Mouse (Mus musculus) liver, embryonic 13.5 days (tissue): ENCODE results near the gene Ss18l2. TPM values are rescaled to one million over a fixed set of nuclear protein-coding genes. Genes with fewer than 3 reads are reported as not detected.
A peak's percentile ranks its signal among the peaks of the same experiment; 100 is the strongest.

ENCODE experiments used
- ATAC-seq: fragments of 200-750 bp; cut with Nextera tagmentation; 2 replicates; pipeline ENCODE4 v1.8.0; 2017; ENCODE audit warnings: low read depth, mild to moderate bottlenecking, moderate number of reproducible peaks, moderate library complexity
- DNase-seq: peaks from one replicate; pipeline ENCODE4 v3.0.0; 2022
- H3K27ac ChIP-seq: fragments of 300-500 bp; sonication (generic); 2 replicates; pipeline ENCODE4 v1.5.1; 2015; ENCODE audit warnings: moderate library complexity, mild to moderate bottlenecking, inconsistent platforms
- H3K27me3 ChIP-seq: fragments of 300-500 bp; sonication (generic); 2 replicates; pipeline ENCODE4 v1.6.1; 2015; ENCODE audit warnings: mild to moderate bottlenecking, inconsistent platforms
- H3K36me3 ChIP-seq: fragments of 300-500 bp; sonication (generic); 2 replicates; pipeline ENCODE4 v1.6.1; 2015; ENCODE audit warnings: mild to moderate bottlenecking, inconsistent platforms
- H3K4me1 ChIP-seq: fragments of 300-500 bp; sonication (generic); replicated peaks from 2 replicates; pipeline ENCODE4 v1.6.1; 2015; ENCODE audit warnings: inconsistent platforms
- H3K4me2 ChIP-seq: fragments of 300-500 bp; sonication (generic); 2 replicates; pipeline ENCODE4 v1.6.1; 2015; ENCODE audit warnings: inconsistent platforms, mild to moderate bottlenecking, moderate library complexity
- H3K4me3 ChIP-seq: fragments of 300-500 bp; sonication (generic); replicated peaks from 2 replicates; pipeline ENCODE4 v1.5.1; 2015; ENCODE audit warnings: mild to moderate bottlenecking, inconsistent platforms
- H3K9ac ChIP-seq: fragments of 300-500 bp; sonication (generic); 2 replicates; pipeline ENCODE4 v1.6.1; 2015; ENCODE audit warnings: mild to moderate bottlenecking, inconsistent platforms
- H3K9me3 ChIP-seq: fragments of 300-500 bp; sonication (generic); replicated peaks from 2 replicates; pipeline ENCODE4 v1.6.1; 2016; ENCODE audit warnings: inconsistent platforms
- WGBS: fragments of 180-500 bp; shearing (Covaris S2); methylation state at CpG from one replicate; pipeline ENCODE4 v1.1.7; 2015; ENCODE audit not compliant: insufficient replicate concordance; 5-methylcytosine and 5-hydroxymethylcytosine counted together
- polyA plus RNA-seq: library from polyadenylated mRNA; unstranded; fragments of >200 nt; fragmentation: Nextera tagmentation; extraction: Ambion mirVana; gene quantifications from 2 replicates; pipeline ENCODE4 v1.2.1, GENCODE M21; 2015

Ss18l2 gene
- 78.9 and 81.9 TPM in 2 replicates for polyA plus RNA-seq

- H3K4me1 ChIP-seq, result peaks cover 60% of the 10 kb centered on the region
- 5% methylated on average over 37 of the region's 37 CpGs for WGBS
Measured at GRCm38 (mm10) chr9:121709898-121710583, at the start of gene Ss18l2. Gene Ss18l2 (plus strand): TSS chr9:121710329.

GRCm38 (mm10) chr9:121663467-121663866 is 46.7 kb upstream of the Ss18l2 start:
- DNase-seq (no peak), ATAC-seq (no peak)
- Histone ChIP-seq H3K36me3 (no peaks in the 10 kb centered on the region), H3K9ac (no peak overlapping the region), H3K27ac (no peak overlapping the region), H3K4me1 (no peaks in the 10 kb centered on the region), H3K9me3 (no peaks in the 10 kb centered on the region), H3K4me2 (no peak overlapping the region), H3K27me3 (peaks cover 33% of the 10 kb centered on the region), H3K4me3 (no peak overlapping the region)
- 54% methylated on average over 6 of the region's 6 CpGs for WGBS

More at GRCm38 (mm10) chr9:121709898-121710583, at the start of gene Ss18l2:
- Histone ChIP-seq H3K4me2 (peak within 1 kb of the TSS; percentile 88), H3K27ac (peak within 1 kb of the TSS; percentile 92), H3K4me3 (peak within 1 kb of the TSS; percentile 82), H3K27me3 (no peaks in the 10 kb centered on the region), H3K9ac (peak within 1 kb of the TSS; percentile 89), H3K9me3 (no peaks in the 10 kb centered on the region), H3K36me3 (peaks cover 19% of the 10 kb centered on the region)
- DNase-seq (peak; percentile 98), ATAC-seq (peak; percentile 91)

- 66% methylated on average over 5 of the region's 5 CpGs for WGBS
Measured at GRCm38 (mm10) chr9:121664104-121664503, 46.0 kb upstream of the Ss18l2 start.

GRCm38 (mm10) chr9:121666957-121667630 is 43.0 kb upstream of the Ss18l2 start:
- no peak overlapping the region for H3K27ac ChIP-seq
- no peak overlapping the region for H3K4me2 ChIP-seq
- H3K4me3 ChIP-seq, result no peak overlapping the region
- no peak for DNase-seq
- no peaks in the 10 kb centered on the region for H3K36me3 ChIP-seq
- ATAC-seq, result no peak
- no peaks in the 10 kb centered on the region for H3K9me3 ChIP-seq
- H3K27me3 ChIP-seq, result peaks cover 55% of the 10 kb centered on the region
- H3K4me1 ChIP-seq, result peaks cover 21% of the 10 kb centered on the region
- WGBS, result 69% methylated on average over 16 of the region's 16 CpGs
- no peak overlapping the region for H3K9ac ChIP-seq

More at GRCm38 (mm10) chr9:121664104-121664503, 46.0 kb upstream of the Ss18l2 start:
- H3K36me3 ChIP-seq, result no peaks in the 10 kb centered on the region
- DNase-seq (no peak), ATAC-seq (no peak)
- no peaks in the 10 kb centered on the region for H3K4me1 ChIP-seq
- peaks cover 39% of the 10 kb centered on the region for H3K27me3 ChIP-seq
- no peak overlapping the region for H3K27ac ChIP-seq
- H3K9ac ChIP-seq, result no peak overlapping the region
- no peaks in the 10 kb centered on the region for H3K9me3 ChIP-seq
- no peak overlapping the region for H3K4me3 ChIP-seq
- H3K4me2 ChIP-seq, result no peak overlapping the region

GRCm38 (mm10) chr9:121667822-121668221 is 42.3 kb upstream of the Ss18l2 start:
- no peak overlapping the region for H3K27ac ChIP-seq
- H3K4me1 ChIP-seq, result peaks cover 25% of the 10 kb centered on the region
- WGBS, result 58% methylated on average over 11 of the region's 11 CpGs
- ATAC-seq (no peak), DNase-seq (no peak)
- no peak overlapping the region for H3K9ac ChIP-seq
- no peak overlapping the region for H3K4me2 ChIP-seq
- H3K36me3 ChIP-seq, result no peaks in the 10 kb centered on the region
- no peak overlapping the region for H3K4me3 ChIP-seq
- peaks cover 55% of the 10 kb centered on the region for H3K27me3 ChIP-seq
- H3K9me3 ChIP-seq, result no peaks in the 10 kb centered on the region

- Histone ChIP-seq H3K4me2 (peak overlapping the region; percentile 50), H3K4me3 (peak overlapping the region; percentile 21), H3K27me3 (peaks cover 55% of the 10 kb centered on the region), H3K27ac (no peak overlapping the region), H3K36me3 (no peaks in the 10 kb centered on the region), H3K9ac (no peak overlapping the region), H3K4me1 (peaks cover 25% of the 10 kb centered on the region), H3K9me3 (no peaks in the 10 kb centered on the region)
- DNase-seq (no peak), ATAC-seq (no peak)
- WGBS, result 1% methylated on average over 28 of the region's 28 CpGs
Measured at GRCm38 (mm10) chr9:121669348-121669791, 40.8 kb upstream of the Ss18l2 start.

- WGBS, result 14% methylated on average over 7 of the region's 7 CpGs
- H3K9me3 ChIP-seq, result no peaks in the 10 kb centered on the region
- ATAC-seq (no peak), DNase-seq (peak; percentile 18)
- no peak overlapping the region for H3K4me2 ChIP-seq
- H3K27me3 ChIP-seq, result peaks cover 48% of the 10 kb centered on the region
- no peaks in the 10 kb centered on the region for H3K36me3 ChIP-seq
- peaks cover 25% of the 10 kb centered on the region for H3K4me1 ChIP-seq
- no peak overlapping the region for H3K4me3 ChIP-seq
- no peak overlapping the region for H3K9ac ChIP-seq
- no peak overlapping the region for H3K27ac ChIP-seq
Measured at GRCm38 (mm10) chr9:121671300-121671699, 38.8 kb upstream of the Ss18l2 start.

GRCm38 (mm10) chr9:121672311-121672710 is 37.8 kb upstream of the Ss18l2 start:
- H3K4me3 ChIP-seq, result no peak overlapping the region
- H3K36me3 ChIP-seq, result no peaks in the 10 kb centered on the region
- peaks cover 33% of the 10 kb centered on the region for H3K4me1 ChIP-seq
- H3K27ac ChIP-seq, result no peak overlapping the region
- no peak overlapping the region for H3K4me2 ChIP-seq
- no peaks in the 10 kb centered on the region for H3K9me3 ChIP-seq
- H3K27me3 ChIP-seq, result peaks cover 38% of the 10 kb centered on the region
- H3K9ac ChIP-seq, result no peak overlapping the region
- ATAC-seq, result no peak
- no peak for DNase-seq
- 14% methylated on average over 5 of the region's 5 CpGs for WGBS

- ATAC-seq, result no peak
- peaks cover 24% of the 10 kb centered on the region for H3K27me3 ChIP-seq
- H3K9me3 ChIP-seq, result no peaks in the 10 kb centered on the region
- H3K36me3 ChIP-seq, result no peaks in the 10 kb centered on the region
- peaks cover 40% of the 10 kb centered on the region for H3K4me1 ChIP-seq
- H3K9ac ChIP-seq, result no peak overlapping the region
- 75% methylated on average over 5 of the region's 5 CpGs for WGBS
- no peak overlapping the region for H3K4me3 ChIP-seq
- no peak for DNase-seq
- H3K27ac ChIP-seq, result no peak overlapping the region
- no peak overlapping the region for H3K4me2 ChIP-seq
Measured at GRCm38 (mm10) chr9:121673716-121674115, 36.4 kb upstream of the Ss18l2 start.

- Histone ChIP-seq H3K27ac (no peak overlapping the region), H3K36me3 (no peaks in the 10 kb centered on the region), H3K9me3 (no peaks in the 10 kb centered on the region), H3K9ac (no peak overlapping the region), H3K4me3 (no peak overlapping the region), H3K27me3 (peaks cover 11% of the 10 kb centered on the region), H3K4me2 (no peak overlapping the region), H3K4me1 (peaks cover 36% of the 10 kb centered on the region)
- 27% methylated on average over 9 of the region's 9 CpGs for WGBS
- ATAC-seq, result no peak
- DNase-seq, result no peak
Measured at GRCm38 (mm10) chr9:121675011-121675410, 35.1 kb upstream of the Ss18l2 start.

GRCm38 (mm10) chr9:121675556-121675955 is 34.6 kb upstream of the Ss18l2 start:
- peaks cover 5% of the 10 kb centered on the region; the same call in 1 of the 2 replicates for H3K27me3 ChIP-seq
- H3K9ac ChIP-seq, result no peak overlapping the region
- H3K4me2 ChIP-seq, result no peak overlapping the region
- no peaks in the 10 kb centered on the region for H3K9me3 ChIP-seq
- no peak overlapping the region for H3K27ac ChIP-seq
- H3K4me3 ChIP-seq, result no peak overlapping the region
- H3K4me1 ChIP-seq, result peaks cover 36% of the 10 kb centered on the region
- 68% methylated on average over 2 of the region's 2 CpGs for WGBS
- no peaks in the 10 kb centered on the region for H3K36me3 ChIP-seq
- ATAC-seq, result no peak
- DNase-seq, result no peak
